Comparison of ENCODE assay signal across 23 mouse cellular contexts in the genomic region with DNA sequence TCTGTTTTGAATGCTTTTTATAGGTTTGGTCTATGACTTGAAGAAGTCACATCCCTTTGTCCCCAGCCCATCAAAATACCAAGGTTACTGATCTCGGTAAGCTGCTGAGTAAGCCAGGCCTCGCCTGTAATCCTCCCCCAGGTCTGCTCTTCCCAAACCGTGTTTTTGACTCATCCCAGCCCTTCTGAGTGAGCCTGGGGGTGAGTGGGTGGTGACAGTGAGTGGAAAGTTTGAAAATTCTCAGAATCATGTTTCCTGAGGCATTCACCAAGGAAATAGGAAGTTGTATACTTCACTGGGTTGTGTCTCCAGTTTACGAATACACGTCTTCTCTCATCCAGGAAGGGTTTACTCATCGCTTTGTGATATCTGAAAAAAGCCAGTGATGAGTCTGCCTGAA.
DNase-seq lines count a peak whose midpoint lies in the region; TF ChIP-seq lines count a peak whose summit lies in the region.
"Had no signal": no experiment of that assay in that cellular context is flagged by ENCODE, and none has a peak within 500 bp of the region (broad histone marks: within the 10 kb centered on the region; RNA-seq: fewer than 3 reads in every experiment).

No protein-coding gene starts in this region.

- H3K36me3 ChIP-seq in myocyte (ENCODE audit: control insufficient read depth, insufficient read depth), result no peaks in the 10 kb centered on the region
- H3K36me3 ChIP-seq: heart, embryonic 12.5 days; hindbrain, embryonic 12.5 days; limb, embryonic 15.5 days; midbrain, embryonic 13.5 days had no signal

- H3K79me2 ChIP-seq in myocyte (ENCODE audit: control insufficient read depth, insufficient read depth), result no peaks in the 10 kb centered on the region

- peak; percentile 34 to 40 for DNase-seq in layer of hippocampus, adult 2 months (ENCODE audit: low spot score in 2 of 2)
- no peak for DNase-seq in layer of hippocampus, adult 8-10 months (ENCODE audit: low spot score in 2 of 2)
- peak; percentile 76 for DNase-seq in 3T3-L1 (ENCODE audit: low read depth, low spot score)
- peak; percentile 60 to 70 for DNase-seq in frontal cortex, postnatal 36 days (ENCODE audit: low spot score in 2 of 2)
- no peak for DNase-seq in urinary bladder, postnatal 10 days (ENCODE audit: low spot score)
- DNase-seq in yolk sac, embryonic 10.5 days (ENCODE audit: low spot score), result no peak
- DNase-seq: adrenal gland, adult 2 months; cerebellum, adult 11-12 months; cerebellum, postnatal 14 days; gastrocnemius, postnatal 10 days; heart, adult 11 months; heart, postnatal 14 days; kidney, postnatal 25 days; lung, embryonic 14.5 days; spleen, adult 18-20 months; thymus, postnatal 14 days had no signal

- no peak overlapping the region for H3K27ac ChIP-seq in layer of hippocampus, adult 2 months
- H3K27ac ChIP-seq: hindbrain, embryonic 12.5 days; limb, embryonic 15.5 days; liver, embryonic 14.5 days; midbrain, embryonic 13.5 days had no signal

- no peak for TF ChIP-seq CTCF in layer of hippocampus, adult 2 months (conservative IDR thresholded peaks at IDR 0.05)

- no peaks in the 10 kb centered on the region for H3K27me3 ChIP-seq in myocyte (ENCODE audit: control insufficient read depth, insufficient read depth, insufficient read length)
- H3K27me3 ChIP-seq: heart, embryonic 12.5 days; hindbrain, embryonic 12.5 days; limb, embryonic 15.5 days; midbrain, embryonic 13.5 days; Patski had no signal

- no peak for TF ChIP-seq POLR2A in myocyte (IDR thresholded peaks at IDR 0.05; ENCODE audit: insufficient read length, low read depth)

- peak overlapping the region; percentile 51 for H3K4me2 ChIP-seq in myocyte (ENCODE audit: low read depth)
- H3K4me2 ChIP-seq: heart, embryonic 12.5 days; hindbrain, embryonic 12.5 days; limb, embryonic 15.5 days; lung, embryonic 14.5 days; midbrain, embryonic 13.5 days had no signal

- H3ac ChIP-seq in myocyte (ENCODE audit: control insufficient read depth, insufficient read length), result no peak overlapping the region

- no peak overlapping the region for H3K4me3 ChIP-seq in layer of hippocampus, adult 2 months
- no peak overlapping the region for H3K4me3 ChIP-seq in myocyte
- H3K4me3 ChIP-seq: heart, embryonic 12.5 days; hindbrain, embryonic 12.5 days; limb, embryonic 15.5 days; midbrain, embryonic 13.5 days had no signal

TF ChIP-seq in myocyte, 11 proteins besides CTCF, POLR2A, EP300 and RAD21:
- TF ChIP-seq CEBPB (IDR thresholded peaks at IDR 0.05; ENCODE audit: insufficient read depth, poor library complexity, severe bottlenecking) (no peak), MAX (IDR thresholded peaks at IDR 0.05; ENCODE audit: low read depth) (no peak), REST (IDR thresholded peaks at IDR 0.05; ENCODE audit: insufficient read depth, insufficient read length) (no peak), POLR2AphosphoS2 (IDR thresholded peaks at IDR 0.05; ENCODE audit: insufficient read length, low read depth) (no peak), TCF3 (IDR thresholded peaks at IDR 0.05; ENCODE audit: insufficient read length, low read depth) (no peak), USF1 (IDR thresholded peaks at IDR 0.05; ENCODE audit: low read depth) (no peak), E2F4 (IDR thresholded peaks at IDR 0.05; ENCODE audit: insufficient read depth) (no peak), SRF (IDR thresholded peaks at IDR 0.05; ENCODE audit: control insufficient read depth, insufficient read length, low read depth) (no peak), MYOG (IDR thresholded peaks at IDR 0.05; ENCODE audit: control insufficient read depth in 1 of 3, insufficient read depth in 1 of 3, insufficient read length in 2 of 3, low read depth in 2 of 3) (no peak), MYOD1 (IDR thresholded peaks at IDR 0.05; ENCODE audit: control insufficient read depth in 1 of 3, insufficient read length in 2 of 3, low read depth in 2 of 3) (no peak), TCF12 (IDR thresholded peaks at IDR 0.05; ENCODE audit: insufficient read depth, poor library complexity, severe bottlenecking) (no peak)

Comparison
In these comparisons a context has a peak if more than half of its experiments do, and no peak if none do; other contexts are left out.
1. DNase-seq: peak in layer of hippocampus, adult 2 months (2 of 2), 3T3-L1 (single experiment) and frontal cortex, postnatal 36 days (2 of 2); none in layer of hippocampus, adult 8-10 months (0 of 2), urinary bladder, postnatal 10 days (single experiment) and yolk sac, embryonic 10.5 days (single experiment).